Mouse (Mus musculus) hindbrain, embryonic 15.5 days (tissue): ENCODE results near the gene Gtse1. TPM values are rescaled to one million over a fixed set of nuclear protein-coding genes. Genes with fewer than 3 reads are reported as not detected.
A peak's percentile ranks its signal among the peaks of the same experiment; 100 is the strongest.

Experiments used
- ATAC-seq: fragments of 200-750 bp; cut with Nextera tagmentation; 2 replicates; pipeline ENCODE4 v1.8.0; 2017; ENCODE audit warnings: low read depth, moderate number of reproducible peaks, moderate TSS enrichment; ENCODE audit not compliant: low FRiP score
- H3K27ac ChIP-seq: fragments of 300-500 bp; sonication (generic); replicated peaks from 2 replicates; pipeline ENCODE4 v1.5.1; 2015; ENCODE audit warnings: mild to moderate bottlenecking, inconsistent platforms
- H3K27me3 ChIP-seq: fragments of 300-500 bp; sonication (generic); 2 replicates; pipeline ENCODE4 v1.6.1; 2015; ENCODE audit warnings: control low read depth, inconsistent platforms
- H3K36me3 ChIP-seq: fragments of 300-500 bp; sonication (generic); 2 replicates; pipeline ENCODE4 v1.6.1; 2015; ENCODE audit warnings: control low read depth, inconsistent platforms
- H3K4me1 ChIP-seq: fragments of 300-500 bp; sonication (generic); replicated peaks from 2 replicates; pipeline ENCODE4 v1.6.1; 2015; ENCODE audit warnings: control low read depth, inconsistent platforms
- H3K4me2 ChIP-seq: fragments of 300-500 bp; sonication (generic); 2 replicates; pipeline ENCODE4 v1.6.1; 2015; ENCODE audit warnings: moderate library complexity, mild to moderate bottlenecking, inconsistent platforms
- H3K4me3 ChIP-seq: fragments of 300-500 bp; sonication (generic); 2 replicates; pipeline ENCODE4 v1.5.1; 2015; ENCODE audit warnings: mild to moderate bottlenecking, inconsistent platforms
- H3K9ac ChIP-seq: fragments of 300-500 bp; sonication (generic); 2 replicates; pipeline ENCODE4 v1.6.1; 2015; ENCODE audit warnings: inconsistent platforms
- H3K9me3 ChIP-seq: fragments of 300-500 bp; sonication (generic); 2 replicates; pipeline ENCODE4 v1.6.1; 2016; ENCODE audit warnings: control low read depth, inconsistent platforms
- WGBS: fragments of 180-500 bp; shearing (Covaris S2); methylation state at CpG from one replicate; pipeline ENCODE4 v1.1.7; 2015; 5-methylcytosine and 5-hydroxymethylcytosine counted together
- polyA plus RNA-seq: library from polyadenylated mRNA; unstranded; fragments of >200 nt; fragmentation: Nextera tagmentation; extraction: Ambion mirVana; gene quantifications from 2 replicates; pipeline ENCODE4 v1.2.1, GENCODE M21; 2015

The Gtse1 gene
- polyA plus RNA-seq, 1 experiment from 2014 or later = 7.5 TPM

- H3K4me3 ChIP-seq = no peak overlapping the region
- H3K9ac ChIP-seq = no peak overlapping the region
- ATAC-seq = no peak
- H3K27me3 ChIP-seq = no peaks in the 10 kb centered on the region
- no peaks in the 10 kb centered on the region for H3K36me3 ChIP-seq
- peaks cover 10% of the 10 kb centered on the region for H3K4me1 ChIP-seq
- 95% methylated on average over 7 of the region's 7 CpGs for WGBS
- H3K27ac ChIP-seq = no peak overlapping the region
- H3K9me3 ChIP-seq = no peaks in the 10 kb centered on the region
- H3K4me2 ChIP-seq = no peak overlapping the region
Observed at GRCm38 (mm10) chr15:85908660-85909491, 49.3 kb downstream of the Gtse1 start.

- peaks cover 10% of the 10 kb centered on the region for H3K4me1 ChIP-seq
- H3K27me3 ChIP-seq = no peaks in the 10 kb centered on the region
- no peak for ATAC-seq
Observed at GRCm38 (mm10) chr15:85909492-85909829, 49.9 kb downstream of the Gtse1 start.

DNA sequence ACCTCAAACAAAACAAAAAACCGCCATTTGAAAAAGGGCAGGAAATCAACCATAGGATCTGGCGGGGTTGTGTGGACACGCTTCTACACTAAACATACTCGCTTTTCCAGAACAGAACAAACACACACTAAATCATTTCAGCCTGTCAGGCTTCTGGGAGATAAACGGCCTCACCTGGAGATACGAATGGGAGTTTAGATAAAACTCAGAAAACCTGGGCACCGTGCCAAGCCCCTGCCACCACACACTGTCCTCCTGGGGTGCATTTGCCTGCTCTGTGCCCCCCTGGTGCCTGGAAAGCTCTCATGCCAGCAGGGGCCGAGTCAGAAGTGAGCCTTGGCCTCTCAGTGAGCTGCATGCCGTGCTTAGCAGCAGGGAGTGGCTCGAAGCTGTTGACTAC is 50.4 kb downstream of the Gtse1 start:
- no peaks in the 10 kb centered on the region for H3K9me3 ChIP-seq
- WGBS = 50% methylated on average over 10 of the region's 10 CpGs
- ATAC-seq = no peak
- H3K4me1 ChIP-seq = peaks cover 10% of the 10 kb centered on the region
- H3K27me3 ChIP-seq = no peaks in the 10 kb centered on the region
- H3K4me3 ChIP-seq = no peak overlapping the region
- no peaks in the 10 kb centered on the region for H3K36me3 ChIP-seq
- H3K4me2 ChIP-seq = no peak overlapping the region
- H3K9ac ChIP-seq = no peak overlapping the region
- no peak overlapping the region for H3K27ac ChIP-seq

More at GRCm38 (mm10) chr15:85909492-85909829, 49.9 kb downstream of the Gtse1 start:
- Histone ChIP-seq H3K36me3 (no peaks in the 10 kb centered on the region), H3K9ac (no peak overlapping the region), H3K9me3 (no peaks in the 10 kb centered on the region), H3K4me3 (no peak overlapping the region), H3K27ac (no peak overlapping the region), H3K4me2 (no peak overlapping the region)
- 92% methylated on average over 3 of the region's 3 CpGs for WGBS

- Histone ChIP-seq H3K4me2 (no peak overlapping the region), H3K4me1 (peaks cover 10% of the 10 kb centered on the region), H3K27ac (no peak overlapping the region), H3K4me3 (no peak overlapping the region), H3K9ac (no peak overlapping the region), H3K36me3 (no peaks in the 10 kb centered on the region), H3K27me3 (no peaks in the 10 kb centered on the region), H3K9me3 (no peaks in the 10 kb centered on the region)
- WGBS = 36% methylated on average over 2 of the region's 2 CpGs
- ATAC-seq = no peak
Observed at GRCm38 (mm10) chr15:85913605-85914004, 54.1 kb downstream of the Gtse1 start.

- no peak overlapping the region for H3K27ac ChIP-seq
- H3K36me3 ChIP-seq = no peaks in the 10 kb centered on the region
- no peaks in the 10 kb centered on the region for H3K4me1 ChIP-seq
- H3K9ac ChIP-seq = no peak overlapping the region
- no peak overlapping the region for H3K4me2 ChIP-seq
- 37% methylated on average over 8 of the region's 8 CpGs for WGBS
- no peak overlapping the region for H3K4me3 ChIP-seq
- no peaks in the 10 kb centered on the region for H3K27me3 ChIP-seq
- H3K9me3 ChIP-seq = no peaks in the 10 kb centered on the region
- ATAC-seq = peak; percentile 14; the same call in 1 of the 2 replicates
Observed at GRCm38 (mm10) chr15:85919191-85919891, 59.8 kb downstream of the Gtse1 start.

DNA sequence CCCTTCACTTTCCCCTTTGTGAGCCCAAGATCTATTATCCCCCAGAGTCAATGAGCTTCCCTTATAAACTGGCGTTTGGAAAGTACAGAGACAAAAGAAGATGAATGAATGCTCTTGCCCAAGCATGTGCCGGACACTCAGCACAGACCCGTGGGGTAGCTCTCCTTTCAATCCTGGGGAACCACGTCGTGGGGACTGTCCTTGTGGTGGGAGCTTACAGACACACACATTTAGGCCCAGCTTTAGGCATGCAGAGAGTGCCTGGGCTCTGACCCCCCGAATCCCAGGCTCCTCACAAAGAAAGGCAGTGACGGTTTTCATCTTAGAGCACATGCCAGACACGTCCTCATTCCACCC is 60.3 kb downstream of the Gtse1 start:
- Histone ChIP-seq H3K27me3 (no peaks in the 10 kb centered on the region), H3K4me3 (no peak overlapping the region), H3K9me3 (no peaks in the 10 kb centered on the region), H3K4me2 (no peak overlapping the region), H3K27ac (no peak overlapping the region), H3K36me3 (no peaks in the 10 kb centered on the region), H3K9ac (no peak overlapping the region), H3K4me1 (no peaks in the 10 kb centered on the region)
- ATAC-seq = peak; percentile 65; the same call in 1 of the 2 replicates
- WGBS = 41% methylated on average over 8 of the region's 8 CpGs

DNA sequence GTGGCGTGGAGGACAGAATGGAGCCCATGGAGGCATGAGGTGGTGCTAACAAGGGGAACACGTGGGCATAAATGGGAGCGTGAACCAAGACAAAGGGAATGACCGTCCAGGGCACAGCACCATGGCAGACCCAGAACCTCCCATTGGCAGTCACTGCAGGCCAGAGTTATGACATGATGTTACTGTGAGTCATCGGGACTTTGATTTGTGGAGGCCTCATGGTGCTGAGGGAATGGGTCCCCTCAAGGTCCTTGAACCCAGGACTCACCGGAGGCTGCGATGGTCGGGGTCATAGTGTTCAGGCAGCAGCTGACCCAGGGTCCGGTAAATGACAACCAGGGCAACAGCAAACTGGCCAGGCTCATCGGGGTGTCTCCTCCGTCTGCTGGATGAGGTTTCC is 62.3 kb downstream of the Gtse1 start:
- no peaks in the 10 kb centered on the region for H3K36me3 ChIP-seq
- no peak overlapping the region for H3K27ac ChIP-seq
- H3K9me3 ChIP-seq = no peaks in the 10 kb centered on the region
- no peak for ATAC-seq
- WGBS = 95% methylated on average over 11 of the region's 11 CpGs
- H3K4me1 ChIP-seq = no peaks in the 10 kb centered on the region
- H3K9ac ChIP-seq = no peak overlapping the region
- H3K4me3 ChIP-seq = no peak overlapping the region
- H3K4me2 ChIP-seq = no peak overlapping the region
- no peaks in the 10 kb centered on the region for H3K27me3 ChIP-seq

Other genes starting within 250 kb of the Gtse1 start
- 1.6 and 2.1 TPM in 2 replicates for gene Ppara, start 124.8 kb upstream of the Gtse1 start, polyA plus RNA-seq
- 19.8 and 20.7 TPM in 2 replicates for gene Cdpf1, start 48.0 kb upstream of the Gtse1 start, polyA plus RNA-seq
- 0.04 and 0.08 TPM in 2 replicates for gene Pkdrej, start 38.0 kb upstream of the Gtse1 start, polyA plus RNA-seq
- 2.9 and 3.6 TPM in 2 replicates for gene Ttc38, start 27.4 kb upstream of the Gtse1 start, polyA plus RNA-seq
- 45.7 and 50.8 TPM in 2 replicates for gene Trmu, start 19.6 kb downstream of the Gtse1 start, polyA plus RNA-seq
- 1.4 and 1.6 TPM in 2 replicates for gene Celsr1, start 174.0 kb downstream of the Gtse1 start, polyA plus RNA-seq
- gene Gramd4, start 197.9 kb downstream of the Gtse1 start, polyA plus RNA-seq = 31.6 and 33.4 TPM in 2 replicates